Mouse (Mus musculus): ENCODE measurements around the gene Olfr1506.

- no peak for TF ChIP-seq POLR2A (IDR thresholded peaks at IDR 0.05; ENCODE audit: low read depth, low read length)
- no peak for TF ChIP-seq CTCF (IDR thresholded peaks at IDR 0.05; ENCODE audit: borderline replicate concordance, insufficient read depth, low read length)
Observed at GRCm38 (mm10) chr2:90257492-90257891, 33.2 kb upstream of the Olfr1506 start, which contains the start of gene Olfr142.

Data from embryonic fibroblast, embryonic 13.5 days (primary cell).